Mouse (Mus musculus) neural tube, embryonic 13.5 days (tissue): ENCODE measurements around the gene Brap. TPM values are rescaled to one million over a fixed set of nuclear protein-coding genes. Genes with fewer than 3 reads are reported as not detected.
"Not testable (repeated sequence)": the region's sequence is repeated elsewhere in the genome, so short reads cannot be mapped to it uniquely, and the experiment has no call there.

Experiments used
- ATAC-seq: fragments of 200-750 bp; cut with Nextera tagmentation; 2 replicates; pipeline ENCODE4 v1.8.0; 2017; ENCODE audit warnings: low read depth, mild to moderate bottlenecking, moderate TSS enrichment, moderate library complexity
- H3K27ac ChIP-seq: fragments of 300-500 bp; sonication (generic); replicated peaks from 2 replicates; pipeline ENCODE4 v1.5.1; 2015; ENCODE audit warnings: moderate library complexity, mild to moderate bottlenecking, inconsistent platforms
- H3K27me3 ChIP-seq: fragments of 300-500 bp; sonication (generic); 2 replicates; pipeline ENCODE4 v1.6.1; 2015; ENCODE audit warnings: mild to moderate bottlenecking, inconsistent platforms
- H3K36me3 ChIP-seq: fragments of 300-500 bp; sonication (generic); 2 replicates; pipeline ENCODE4 v1.6.1; 2015; ENCODE audit warnings: mild to moderate bottlenecking, inconsistent platforms
- H3K4me1 ChIP-seq: fragments of 300-500 bp; sonication (generic); replicated peaks from 2 replicates; pipeline ENCODE4 v1.6.1; 2015; ENCODE audit warnings: inconsistent platforms
- H3K4me2 ChIP-seq: fragments of 300-500 bp; sonication (generic); 2 replicates; pipeline ENCODE4 v1.6.1; 2015; ENCODE audit warnings: inconsistent platforms, mild to moderate bottlenecking, moderate library complexity
- H3K4me3 ChIP-seq: fragments of 300-500 bp; sonication (generic); 2 replicates; pipeline ENCODE4 v1.5.1; 2015; ENCODE audit warnings: mild to moderate bottlenecking, inconsistent platforms
- H3K9ac ChIP-seq: fragments of 300-500 bp; sonication (generic); 2 replicates; pipeline ENCODE4 v1.6.1; 2015; ENCODE audit warnings: moderate library complexity, mild to moderate bottlenecking, inconsistent platforms
- H3K9me3 ChIP-seq: fragments of 300-500 bp; sonication (generic); 2 replicates; pipeline ENCODE4 v1.6.1; 2016; ENCODE audit warnings: inconsistent platforms
- WGBS: fragments of 180-500 bp; shearing (Covaris S2); methylation state at CpG from one replicate; pipeline ENCODE4 v1.1.7; 2015; 5-methylcytosine and 5-hydroxymethylcytosine counted together
- polyA plus RNA-seq: library from polyadenylated mRNA; unstranded; fragments of >200 nt; fragmentation: Nextera tagmentation; extraction: Ambion mirVana; gene quantifications from 2 replicates; pipeline ENCODE4 v1.2.1, GENCODE M21; 2015

Brap gene
- polyA plus RNA-seq, 1 experiment from 2014 or later: 47.3 TPM

DNA sequence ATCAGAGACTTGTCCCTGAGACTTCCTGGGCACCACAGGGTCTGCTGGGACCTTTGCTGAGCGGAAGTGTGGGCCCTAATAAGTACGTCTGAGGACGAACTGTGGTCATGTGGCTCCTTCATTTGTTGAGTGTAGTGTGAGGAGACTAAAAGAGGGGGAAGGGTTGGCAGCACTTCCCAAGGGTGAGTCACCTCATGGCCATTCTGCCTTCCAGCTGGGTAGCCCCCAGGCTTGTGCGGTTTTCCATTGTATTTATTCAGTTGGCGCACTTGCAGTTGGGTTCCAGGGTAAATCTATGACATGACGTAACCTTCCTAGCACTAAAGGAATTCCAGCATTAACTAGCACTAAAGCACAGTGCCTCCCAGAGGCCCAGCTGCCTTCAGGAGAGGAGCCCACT is 25.1 kb downstream of the Brap start:
- Histone ChIP-seq H3K4me1 (no peaks in the 10 kb centered on the region), H3K36me3 (peaks cover 77% of the 10 kb centered on the region), H3K9me3 (no peaks in the 10 kb centered on the region), H3K4me3 (no peak overlapping the region), H3K27ac (no peak overlapping the region), H3K9ac (no peak overlapping the region), H3K4me2 (no peak overlapping the region), H3K27me3 (no peaks in the 10 kb centered on the region)
- 91% methylated on average over 6 of the region's 6 CpGs for WGBS
- no peak for ATAC-seq

DNA sequence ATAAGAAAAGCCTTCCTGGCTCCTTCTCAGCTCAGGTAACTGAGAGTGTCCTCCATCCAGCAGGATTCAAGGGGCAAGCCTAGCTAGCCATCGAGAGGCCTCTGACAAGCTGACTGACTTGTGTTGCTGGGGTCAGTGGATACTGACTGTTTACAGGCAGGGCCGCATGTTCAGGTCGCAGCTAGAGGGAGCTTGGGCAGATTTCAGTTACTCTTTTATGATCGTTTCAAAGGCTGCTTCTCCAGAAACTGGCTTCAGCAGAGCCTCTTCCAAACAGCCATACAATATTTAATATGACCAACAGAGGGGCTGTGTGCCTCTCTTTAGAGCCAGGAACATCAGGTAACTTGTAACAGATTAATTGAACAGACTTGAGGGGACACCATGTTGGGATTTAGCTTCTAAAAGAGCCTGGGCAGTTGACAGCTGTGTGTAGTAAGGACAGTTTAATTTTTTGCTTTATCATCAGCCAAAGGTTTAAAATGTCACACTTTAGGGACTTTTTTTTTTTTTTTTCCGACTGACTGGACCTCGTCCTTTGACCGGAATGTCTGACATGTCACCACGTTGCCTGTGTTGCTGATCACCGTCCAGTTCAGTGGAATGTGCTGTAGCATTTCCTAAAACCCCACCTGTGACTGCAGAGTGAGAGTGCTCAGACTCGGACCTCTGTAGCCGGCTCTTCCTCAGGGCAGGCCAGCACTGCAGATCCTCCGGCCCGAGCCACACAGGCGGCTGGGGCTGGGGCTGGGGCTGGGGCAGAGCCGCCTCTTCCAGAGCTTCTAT is 25.9 kb downstream of the Brap start:
- no peak overlapping the region for H3K27ac ChIP-seq
- ATAC-seq: no peak
- no peaks in the 10 kb centered on the region for H3K4me1 ChIP-seq
- H3K36me3 ChIP-seq: peaks cover 69% of the 10 kb centered on the region
- 80% methylated on average over 15 of the region's 15 CpGs for WGBS
- H3K27me3 ChIP-seq: no peaks in the 10 kb centered on the region
- no peak overlapping the region for H3K9ac ChIP-seq
- H3K4me2 ChIP-seq: no peak overlapping the region
- no peak overlapping the region for H3K4me3 ChIP-seq
- no peaks in the 10 kb centered on the region for H3K9me3 ChIP-seq

- Histone ChIP-seq H3K27me3 (no peaks in the 10 kb centered on the region), H3K4me3 (no peak overlapping the region), H3K9me3 (no peaks in the 10 kb centered on the region), H3K27ac (no peak overlapping the region), H3K36me3 (peaks cover 28% of the 10 kb centered on the region), H3K9ac (no peak overlapping the region), H3K4me1 (no peaks in the 10 kb centered on the region), H3K4me2 (no peak overlapping the region)
- 85% methylated on average over 7 of the region's 7 CpGs for WGBS
- no peak for ATAC-seq
Measured at GRCm38 (mm10) chr5:121690482-121691211, 30.3 kb downstream of the Brap start.

- H3K9me3 ChIP-seq, H3K4me3 ChIP-seq, ATAC-seq, H3K27ac ChIP-seq, H3K27me3 ChIP-seq, H3K4me1 ChIP-seq, H3K4me2 ChIP-seq, H3K9ac ChIP-seq: not testable (repeated sequence)
- 86% methylated on average over 7 of the region's 7 CpGs for WGBS
- peaks cover 20% of the 10 kb centered on the region for H3K36me3 ChIP-seq
Measured at GRCm38 (mm10) chr5:121691436-121691835, 31.1 kb downstream of the Brap start.

DNA sequence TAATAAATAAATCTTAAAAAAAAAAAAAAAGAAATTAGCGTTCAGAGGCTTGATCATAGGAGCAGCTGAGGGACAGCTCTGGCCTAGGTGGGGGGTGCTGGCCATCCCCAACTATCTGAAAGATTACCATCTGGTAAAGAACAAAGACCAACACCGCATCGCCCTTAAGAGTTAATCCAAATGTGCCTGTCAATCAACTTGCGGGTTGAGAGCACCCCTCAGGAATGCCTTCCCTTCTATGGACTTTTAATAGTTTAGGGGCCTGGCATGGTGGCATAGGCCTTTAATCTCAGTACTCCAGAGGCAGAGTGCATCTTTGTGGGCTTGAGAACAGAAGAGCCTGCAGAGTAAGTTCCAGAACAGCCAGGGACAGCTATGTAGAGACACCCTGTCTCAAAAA is 32.5 kb downstream of the Brap start:
- no peak for ATAC-seq
- peaks cover 6% of the 10 kb centered on the region; the same call in 1 of the 2 replicates for H3K36me3 ChIP-seq
- H3K9me3 ChIP-seq: no peaks in the 10 kb centered on the region
- H3K4me2 ChIP-seq: no peak overlapping the region
- H3K4me1 ChIP-seq: no peaks in the 10 kb centered on the region
- WGBS: 86% methylated on average over 4 of the region's 4 CpGs
- no peak overlapping the region for H3K9ac ChIP-seq
- no peak overlapping the region for H3K27ac ChIP-seq
- H3K27me3 ChIP-seq: no peaks in the 10 kb centered on the region
- H3K4me3 ChIP-seq: no peak overlapping the region

DNA sequence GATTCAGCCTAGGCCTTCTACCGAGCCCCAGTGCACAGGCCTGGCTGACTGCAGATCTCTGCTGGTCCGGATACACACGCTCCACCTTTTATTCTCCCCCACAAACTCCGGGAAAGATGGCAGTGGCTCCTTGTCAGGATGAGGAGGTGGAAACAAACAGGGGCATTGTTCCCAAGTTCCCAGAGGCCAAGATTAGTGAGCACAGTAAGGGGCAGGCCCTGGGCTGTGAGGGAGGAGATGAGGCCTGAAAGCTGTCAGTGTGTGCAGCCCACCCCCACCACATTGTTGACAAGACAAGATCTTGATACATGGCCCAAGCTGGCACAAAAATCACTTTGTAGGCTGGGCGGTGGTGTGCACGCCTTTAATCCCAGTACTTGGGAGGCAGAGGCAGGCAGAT is 36.4 kb downstream of the Brap start:
- no peaks in the 10 kb centered on the region for H3K4me1 ChIP-seq
- no peak for ATAC-seq
- no peak overlapping the region for H3K4me2 ChIP-seq
- H3K27ac ChIP-seq: no peak overlapping the region
- H3K36me3 ChIP-seq: no peaks in the 10 kb centered on the region
- no peak overlapping the region for H3K9ac ChIP-seq
- H3K4me3 ChIP-seq: no peak overlapping the region
- WGBS: 44% methylated on average over 6 of the region's 6 CpGs
- no peaks in the 10 kb centered on the region for H3K27me3 ChIP-seq
- no peaks in the 10 kb centered on the region for H3K9me3 ChIP-seq

GRCm38 (mm10) chr5:121699891-121700290 is 39.5 kb downstream of the Brap start:
- Histone ChIP-seq H3K27ac (no peak overlapping the region), H3K27me3 (no peaks in the 10 kb centered on the region), H3K36me3 (no peaks in the 10 kb centered on the region), H3K9ac (no peak overlapping the region), H3K9me3 (no peaks in the 10 kb centered on the region), H3K4me1 (peaks cover 6% of the 10 kb centered on the region), H3K4me2 (no peak overlapping the region), H3K4me3 (no peak overlapping the region)
- no peak for ATAC-seq
- 70% methylated on average over 5 of the region's 5 CpGs for WGBS

- no peak overlapping the region for H3K4me2 ChIP-seq
- no peak for ATAC-seq
- WGBS: 35% methylated on average over 11 of the region's 11 CpGs
- H3K27me3 ChIP-seq: no peaks in the 10 kb centered on the region
- H3K4me3 ChIP-seq: no peak overlapping the region
- no peak overlapping the region for H3K9ac ChIP-seq
- no peaks in the 10 kb centered on the region for H3K9me3 ChIP-seq
- no peak overlapping the region for H3K27ac ChIP-seq
- H3K36me3 ChIP-seq: no peaks in the 10 kb centered on the region
- H3K4me1 ChIP-seq: peaks cover 9% of the 10 kb centered on the region
Measured at GRCm38 (mm10) chr5:121700496-121700895, 40.1 kb downstream of the Brap start.

- no peaks in the 10 kb centered on the region for H3K9me3 ChIP-seq
- WGBS: 59% methylated on average over 8 of the region's 8 CpGs
- H3K36me3 ChIP-seq: no peaks in the 10 kb centered on the region
- no peak overlapping the region for H3K4me2 ChIP-seq
- no peak for ATAC-seq
- no peak overlapping the region for H3K9ac ChIP-seq
- peaks cover 9% of the 10 kb centered on the region for H3K4me1 ChIP-seq
- no peaks in the 10 kb centered on the region for H3K27me3 ChIP-seq
- H3K27ac ChIP-seq: no peak overlapping the region
- H3K4me3 ChIP-seq: no peak overlapping the region
Measured at GRCm38 (mm10) chr5:121701111-121701769, 40.9 kb downstream of the Brap start.

DNA sequence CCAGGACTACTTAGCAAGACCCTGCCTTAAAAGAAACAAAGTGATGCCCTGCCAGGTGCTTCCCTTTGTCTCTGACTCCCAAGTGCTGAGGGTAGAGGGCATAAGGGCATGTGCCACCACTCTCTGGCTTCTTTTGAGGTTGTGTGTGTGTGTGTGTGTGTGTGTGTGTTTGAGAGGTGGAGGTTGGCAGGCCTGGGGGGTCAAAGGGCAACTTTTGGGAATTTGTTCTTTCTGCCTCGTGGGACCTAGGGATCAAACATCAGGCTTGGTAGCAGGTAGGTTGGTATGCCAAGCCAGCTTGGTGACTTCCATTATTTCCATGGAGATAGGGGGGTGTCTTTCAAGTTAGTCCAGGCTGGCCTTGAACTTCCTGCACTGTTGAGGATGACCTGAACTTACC is 43.0 kb downstream of the Brap start:
- no peaks in the 10 kb centered on the region for H3K9me3 ChIP-seq
- H3K36me3 ChIP-seq: no peaks in the 10 kb centered on the region
- H3K4me1 ChIP-seq: peaks cover 9% of the 10 kb centered on the region
- no peak overlapping the region for H3K4me2 ChIP-seq
- 70% methylated on average over 1 of the region's 1 CpGs for WGBS
- H3K4me3 ChIP-seq: no peak overlapping the region
- no peak overlapping the region for H3K27ac ChIP-seq
- no peak for ATAC-seq
- no peaks in the 10 kb centered on the region for H3K27me3 ChIP-seq
- no peak overlapping the region for H3K9ac ChIP-seq

DNA sequence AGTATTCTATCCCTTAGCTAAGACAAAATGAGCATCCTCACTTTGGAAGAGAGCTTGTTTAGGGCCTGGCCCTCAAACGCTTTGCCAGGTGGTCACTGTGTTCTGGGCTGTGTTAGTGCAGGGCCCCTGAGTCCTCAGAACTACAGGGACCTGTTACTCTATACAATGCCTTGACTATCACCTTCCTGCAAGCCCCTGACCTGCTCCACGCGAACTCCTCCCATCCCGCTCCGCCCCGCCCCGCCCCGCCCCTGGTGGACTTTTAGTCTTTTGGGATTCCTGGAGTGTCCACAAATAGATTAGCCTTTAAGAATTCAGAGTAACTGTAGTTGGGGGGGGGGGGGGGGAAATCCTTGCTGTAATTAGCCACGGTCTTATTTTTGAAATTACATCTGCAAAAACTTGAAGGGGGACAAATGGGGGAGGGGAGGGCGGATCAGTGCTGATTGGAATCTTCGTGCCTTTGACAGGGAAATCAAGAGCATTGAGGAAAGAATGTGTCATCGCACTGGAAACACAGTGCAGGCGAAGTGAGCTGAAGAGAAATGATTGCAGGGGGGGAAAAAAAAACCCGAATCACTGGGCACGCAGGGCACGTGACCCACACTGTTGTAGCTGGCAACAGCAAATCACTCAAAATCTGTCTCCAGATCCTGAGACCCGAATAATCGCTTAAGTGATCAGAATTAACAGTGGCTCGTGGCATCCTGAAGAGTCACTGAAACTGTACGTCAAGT is 44.3 kb downstream of the Brap start:
- H3K9me3 ChIP-seq: no peaks in the 10 kb centered on the region
- no peak for ATAC-seq
- WGBS: 9% methylated on average over 20 of the region's 20 CpGs
- peak overlapping the region; percentile 57 for H3K9ac ChIP-seq
- no peaks in the 10 kb centered on the region for H3K27me3 ChIP-seq
- H3K4me3 ChIP-seq: peak overlapping the region; percentile 13; the same call in 1 of the 2 replicates
- H3K36me3 ChIP-seq: no peaks in the 10 kb centered on the region
- no peak overlapping the region for H3K27ac ChIP-seq
- peak overlapping the region; percentile 49 for H3K4me2 ChIP-seq
- H3K4me1 ChIP-seq: peaks cover 9% of the 10 kb centered on the region

DNA sequence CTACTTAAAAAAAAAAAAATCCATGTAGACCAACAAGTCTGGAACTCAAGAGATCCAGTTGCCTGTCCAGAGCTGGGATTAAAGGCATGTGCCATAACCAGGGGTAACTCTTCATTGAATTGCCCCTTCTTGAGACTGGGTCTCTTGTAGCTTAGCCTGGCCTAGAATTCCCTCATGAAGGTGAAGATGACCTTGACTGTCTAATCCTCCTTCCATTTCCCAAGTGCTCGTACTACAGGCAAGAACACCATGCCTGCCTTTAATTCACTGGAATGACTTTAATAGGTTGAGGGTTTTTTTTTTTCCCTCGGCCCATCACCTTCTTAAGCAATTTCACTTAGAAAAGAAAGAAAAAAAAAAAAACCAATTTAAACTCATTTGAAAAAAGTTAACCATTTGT is 50.0 kb downstream of the Brap start:
- peak overlapping the region; percentile 99; the same call in 1 of the 2 replicates for H3K4me3 ChIP-seq
- H3K4me1 ChIP-seq: peaks cover 30% of the 10 kb centered on the region
- no peaks in the 10 kb centered on the region for H3K9me3 ChIP-seq
- H3K4me2 ChIP-seq: peak overlapping the region; percentile 83
- no peaks in the 10 kb centered on the region for H3K36me3 ChIP-seq
- no peak overlapping the region for H3K27ac ChIP-seq
- no peaks in the 10 kb centered on the region for H3K27me3 ChIP-seq
- 45% methylated on average over 2 of the region's 2 CpGs for WGBS
- ATAC-seq: no peak
- no peak overlapping the region for H3K9ac ChIP-seq
